Mouse (Mus musculus) bone marrow, adult 2 months (tissue): ENCODE results near the gene Bbs5.

Experiments
- CTCF ChIP-seq: fragments of 200-500 bp; IDR thresholded peaks from 2 replicates; pipeline ENCODE4 v1.5.1; 2011; ENCODE audit warnings: low read length, control low read depth; ENCODE audit not compliant: control insufficient read depth, insufficient read depth
- POLR2A ChIP-seq: fragments of 200-500 bp; IDR thresholded peaks from 2 replicates; pipeline ENCODE4 v1.6.1; 2011; ENCODE audit warnings: low read depth, mild to moderate bottlenecking, control low read depth, low read length, borderline replicate concordance; ENCODE audit not compliant: control insufficient read depth

DNA sequence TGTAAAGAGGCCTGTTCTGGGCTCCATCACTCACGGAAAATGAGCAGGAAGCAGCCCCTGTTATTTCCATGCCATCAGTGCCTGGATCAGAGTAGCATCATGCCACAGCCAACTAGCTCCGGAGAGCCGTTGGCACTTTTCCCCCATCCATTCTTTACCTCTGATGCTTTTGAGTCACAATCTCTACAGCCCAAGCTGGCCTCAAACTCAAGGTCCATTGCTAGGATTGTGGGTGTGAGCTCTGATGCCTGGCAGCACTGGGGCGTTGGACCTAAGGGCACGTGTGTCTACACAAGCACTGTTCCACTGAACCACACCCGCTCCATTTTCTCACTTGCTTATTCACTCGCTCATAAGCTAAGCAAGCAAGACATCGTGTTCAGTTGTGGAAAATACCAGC is 53.5 kb downstream of the Bbs5 start:
- no peak for TF ChIP-seq CTCF
- no peak for TF ChIP-seq POLR2A
